Mouse (Mus musculus): ENCODE results near the gene Elp6.

DNA sequence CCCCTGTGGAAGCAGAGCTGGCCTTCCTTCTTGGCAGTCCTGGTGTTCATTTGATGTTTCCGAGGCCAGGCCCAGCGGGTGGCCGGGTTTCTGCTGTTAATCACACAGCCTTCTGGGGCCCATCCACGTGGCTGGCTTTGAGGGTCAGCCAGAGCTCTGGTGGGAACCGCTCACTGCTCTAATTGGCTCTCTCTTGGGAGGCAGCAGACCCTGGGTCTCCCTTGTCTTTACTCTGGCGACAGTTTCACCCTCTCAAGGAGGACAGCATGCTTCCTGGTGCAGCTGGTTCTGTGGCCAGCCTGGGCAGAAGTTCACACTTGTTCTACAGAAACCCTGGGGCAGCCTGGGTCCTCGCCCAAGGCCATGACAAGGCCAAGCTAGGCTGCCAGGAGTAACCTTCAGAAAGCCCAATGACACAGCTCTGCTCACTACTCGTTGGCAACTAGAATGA, 27.5 kb upstream of the Elp6 start:
- TF ChIP-seq POLR2A (IDR thresholded peaks at IDR 0.05; ENCODE audit: borderline replicate concordance, insufficient read depth, low read length), result no peak
- TF ChIP-seq CTCF (IDR thresholded peaks at IDR 0.05; ENCODE audit: borderline replicate concordance, insufficient read depth, low read depth, low read length), result no peak
